Mouse (Mus musculus): ENCODE measurements around the gene Kbtbd13.

Gene Kbtbd13

DNA sequence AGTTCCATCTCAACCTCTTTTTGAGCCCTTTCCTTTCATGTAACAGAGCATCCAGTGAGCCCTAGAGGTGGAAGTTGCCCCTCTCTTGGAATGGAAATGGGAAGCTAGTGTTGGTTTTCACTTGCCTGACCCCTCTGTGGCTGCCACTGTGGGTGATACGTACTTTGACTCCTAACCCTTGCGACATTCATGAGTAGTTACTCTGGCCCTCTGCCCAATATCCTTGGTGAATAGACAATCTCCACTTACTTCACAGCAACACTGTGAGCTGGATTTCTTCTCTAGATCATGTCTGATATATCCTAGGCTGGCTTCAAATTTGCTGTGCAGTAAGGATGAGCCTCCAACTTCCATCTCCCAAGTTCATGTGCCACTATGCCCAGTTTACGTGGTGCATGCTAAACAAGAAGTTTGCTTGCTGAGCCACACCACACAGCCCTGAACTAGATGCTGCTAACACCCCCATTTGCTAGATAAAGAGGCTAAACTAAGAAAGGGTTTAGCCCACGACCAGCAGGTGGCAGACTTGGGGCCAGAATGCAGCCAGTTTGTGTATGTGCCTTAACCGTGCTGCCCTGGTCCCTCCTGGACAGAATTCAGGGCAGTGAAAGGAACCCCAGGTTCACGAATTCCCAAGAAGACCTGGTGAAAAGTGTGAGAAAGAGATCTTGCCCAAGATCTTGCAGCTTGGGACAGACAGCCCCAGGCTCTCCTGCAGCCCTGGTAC is 1.3 kb upstream of the Kbtbd13 start:
- DNase-seq = peak; percentile 95

DNA sequence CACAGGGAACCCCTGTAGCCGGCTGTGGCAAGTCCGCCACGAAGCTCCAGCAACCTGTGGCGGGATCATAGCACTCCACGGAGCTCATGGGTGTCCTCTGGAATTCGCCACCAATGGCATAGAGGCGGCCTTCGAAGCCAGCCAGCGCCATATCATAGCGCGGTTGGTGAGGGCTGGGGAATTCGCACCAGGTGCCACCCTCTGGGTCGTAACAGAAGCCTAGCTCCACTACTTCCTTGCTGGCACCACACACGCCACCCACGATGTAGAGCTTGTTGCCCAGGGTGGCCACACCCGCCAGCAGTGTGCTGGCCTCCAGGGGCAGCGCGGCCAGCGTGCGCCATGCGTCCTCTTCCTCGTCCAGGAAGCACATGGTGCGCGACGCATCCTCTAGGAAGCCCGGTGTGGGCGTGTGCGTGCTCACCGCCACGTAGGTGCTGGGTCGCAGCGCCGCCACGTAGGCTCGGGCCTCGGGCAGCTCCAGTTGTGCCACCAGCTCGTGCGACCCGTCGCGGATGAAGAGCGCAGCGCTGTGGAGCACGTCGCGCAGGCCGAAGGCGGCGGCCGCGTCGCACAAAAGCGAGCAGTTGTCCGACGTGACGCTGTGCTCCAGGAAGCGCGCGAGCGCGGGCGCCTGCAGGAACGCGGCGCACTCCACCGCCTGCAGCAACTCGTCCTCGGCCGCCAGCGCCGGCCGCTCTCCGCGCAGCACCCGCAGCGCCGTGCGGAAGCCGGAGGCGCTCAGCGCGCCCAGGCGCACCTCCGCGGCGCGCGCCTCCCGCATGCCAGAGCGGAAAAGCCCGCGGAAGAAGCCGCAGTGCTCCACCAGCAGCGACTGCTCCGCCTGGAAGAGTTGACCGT is 470 bp downstream of the Kbtbd13 start:
- DNase-seq = no peak

DNA sequence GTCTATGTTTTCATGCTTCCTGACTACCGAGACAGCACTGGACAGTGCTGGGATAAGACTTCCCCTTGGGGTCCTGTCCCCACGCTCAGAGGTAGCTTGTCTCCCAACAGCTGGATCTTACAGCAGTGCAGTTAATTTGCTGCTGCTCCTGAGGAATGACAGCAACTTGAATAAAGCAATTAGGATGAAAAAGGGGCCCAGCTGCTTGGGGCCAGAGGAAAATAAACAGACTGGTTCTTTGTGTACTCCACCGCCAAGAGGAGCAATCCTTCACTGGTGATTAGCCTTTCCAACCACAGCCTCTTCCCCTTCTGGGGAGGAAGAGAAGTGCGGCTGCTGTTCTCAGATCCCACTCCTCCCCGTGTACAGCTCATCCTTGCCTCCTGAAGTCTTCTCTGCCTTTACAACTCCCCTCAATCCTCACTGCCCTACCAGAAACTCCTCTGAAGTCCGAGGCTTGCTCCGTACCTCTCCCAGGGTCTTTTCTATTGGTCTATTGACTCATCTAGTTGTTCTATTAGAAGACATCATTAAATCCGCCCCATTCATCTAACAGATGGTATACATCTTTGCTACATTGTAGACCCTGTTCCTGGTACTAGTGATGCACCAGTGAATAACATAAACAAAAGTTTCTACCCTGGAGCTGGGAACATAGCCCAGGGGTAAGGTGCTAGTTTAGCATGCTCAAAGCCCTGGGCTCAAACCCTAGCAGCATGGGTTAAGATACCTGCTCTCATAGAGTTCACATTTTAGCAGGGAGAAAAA is 4.9 kb downstream of the Kbtbd13 start:
- DNase-seq = no peak

DNA sequence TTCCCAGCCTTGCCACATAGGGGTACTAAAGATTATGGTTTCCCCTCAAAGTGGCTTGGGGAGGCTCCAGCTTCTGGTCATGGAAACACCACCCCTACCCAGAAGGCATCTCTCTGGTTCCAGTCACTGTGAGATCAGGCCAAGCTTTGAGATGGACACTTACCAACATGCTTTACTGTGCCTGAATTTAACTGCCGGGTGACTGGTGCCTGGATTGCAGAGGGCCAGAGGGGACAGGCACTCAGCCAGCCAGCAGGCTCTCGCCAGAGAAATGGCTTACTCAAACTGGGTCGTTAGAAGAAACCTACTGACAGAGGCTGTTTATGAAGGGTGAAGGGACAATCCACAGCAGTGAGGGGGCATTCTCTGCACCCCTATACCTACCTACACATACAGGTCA is 7.2 kb downstream of the Kbtbd13 start:
- DNase-seq = no peak

DNA sequence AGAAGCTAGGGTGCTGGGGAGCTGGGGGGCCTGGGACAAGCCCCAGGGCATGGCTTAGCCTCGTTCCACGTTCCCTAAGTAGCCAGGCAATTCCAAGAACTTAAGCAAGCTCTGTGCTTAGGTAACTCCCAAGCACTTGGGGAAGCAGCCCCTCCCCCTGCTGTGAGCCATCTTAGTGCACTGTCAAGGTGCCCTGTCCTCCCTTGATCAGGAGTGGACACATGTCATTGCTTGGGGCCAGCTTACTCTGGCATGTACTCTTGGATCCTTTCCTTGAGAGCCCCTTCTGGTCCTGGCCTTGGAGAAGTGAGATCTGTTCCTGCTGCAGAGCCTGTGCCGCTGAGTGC is 8.7 kb downstream of the Kbtbd13 start:
- DNase-seq = no peak

DNA sequence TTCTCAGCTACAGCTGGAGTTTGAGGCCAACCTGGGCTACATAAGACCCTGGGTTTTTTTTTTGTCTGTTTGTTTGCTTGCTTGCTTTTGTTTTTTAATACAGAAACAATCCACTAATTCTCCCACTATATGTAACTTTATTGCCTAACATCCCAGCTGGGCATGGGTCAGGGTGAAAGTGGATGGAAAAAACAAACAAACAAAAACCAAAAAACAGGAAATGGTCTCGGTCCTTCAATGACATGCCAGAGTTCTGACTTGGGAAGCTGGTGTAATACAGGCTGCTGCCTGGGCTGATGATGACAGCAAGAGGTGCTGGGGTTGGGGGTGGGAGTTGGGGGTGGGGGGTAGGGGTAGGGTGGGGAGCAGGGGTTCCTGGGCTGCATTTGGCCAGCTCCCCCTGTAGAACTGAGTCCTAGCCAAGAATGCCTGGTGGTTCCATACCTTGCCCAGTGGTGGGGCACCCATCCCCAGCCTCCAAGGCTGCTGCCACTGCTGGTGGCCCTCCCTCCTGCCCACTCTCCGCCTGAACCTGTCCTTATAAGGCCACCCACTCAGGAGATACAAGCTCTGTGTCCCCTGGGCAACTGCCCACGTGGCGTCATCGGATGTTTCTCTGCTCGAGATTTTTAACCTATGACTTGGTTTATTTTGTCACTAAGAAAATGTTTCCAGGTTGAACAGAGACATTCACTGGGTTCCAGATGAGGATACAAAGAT is 9.3 kb downstream of the Kbtbd13 start:
- DNase-seq = no peak

DNA sequence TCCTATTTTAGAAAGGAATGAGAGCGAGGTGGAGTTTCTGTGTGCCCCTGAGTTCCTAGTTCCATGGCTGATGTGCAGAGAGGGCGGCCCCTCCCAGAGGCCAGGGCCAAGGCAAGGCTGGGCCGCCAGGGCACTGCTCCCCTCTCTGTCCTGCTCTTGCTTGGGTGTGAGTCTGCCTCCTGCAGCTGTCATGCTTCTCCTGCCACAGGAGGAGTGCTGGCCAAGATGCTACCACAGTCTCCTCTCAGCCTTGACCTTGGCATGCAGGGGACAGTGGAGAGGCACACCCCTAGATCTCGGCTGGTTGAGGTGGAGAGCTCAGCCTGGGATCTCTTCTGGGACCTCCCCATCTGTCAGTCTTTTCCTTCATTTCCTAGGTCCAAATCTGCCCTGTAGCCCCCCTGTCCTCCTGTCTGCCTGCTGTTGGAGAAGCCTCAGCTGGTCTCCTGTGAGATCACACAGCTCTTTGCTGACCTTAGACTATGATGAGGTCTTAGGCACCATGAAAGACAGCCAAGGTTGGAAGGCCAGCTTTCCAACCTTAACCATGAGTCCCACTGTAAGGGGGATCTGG is 10.3 kb downstream of the Kbtbd13 start:
- no peak for DNase-seq

DNA sequence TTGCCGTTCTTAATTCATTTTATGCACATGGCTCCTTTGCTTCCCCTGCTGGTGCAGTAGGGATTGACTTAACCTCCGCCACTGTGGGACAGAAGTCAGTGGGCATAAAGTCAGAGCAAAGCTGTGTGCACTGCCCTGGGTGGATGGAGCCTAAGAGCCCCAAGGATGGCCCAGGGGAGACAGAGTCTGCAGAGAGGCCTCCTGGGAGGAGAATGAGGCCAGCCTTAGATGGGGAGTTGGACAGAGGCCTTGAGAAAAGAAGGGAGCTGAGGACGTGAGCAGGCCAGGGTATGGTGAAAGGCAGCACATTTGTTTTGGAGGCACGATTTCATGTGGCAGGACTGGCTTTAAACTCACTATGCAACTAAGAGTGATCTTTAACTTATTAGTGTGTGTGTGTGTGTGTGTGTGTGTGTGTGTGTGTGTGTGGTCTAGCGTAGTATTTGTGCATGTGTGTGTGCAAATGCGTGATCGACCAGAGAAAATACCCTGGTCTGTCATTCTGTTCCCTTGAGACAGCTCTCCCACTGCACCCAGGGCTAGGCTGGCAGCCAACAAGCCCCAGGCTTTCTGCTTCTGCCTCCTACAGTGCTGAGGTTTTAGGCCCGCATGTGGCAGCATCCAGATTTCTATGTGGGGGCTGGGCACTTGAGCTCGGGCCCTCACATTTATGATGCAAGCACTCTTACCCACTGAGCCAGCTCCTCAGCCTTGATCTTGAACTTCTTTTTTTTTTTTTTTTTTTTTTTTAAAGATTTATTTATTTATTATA is 16.1 kb downstream of the Kbtbd13 start:
- peak; percentile 93 for DNase-seq

DNA sequence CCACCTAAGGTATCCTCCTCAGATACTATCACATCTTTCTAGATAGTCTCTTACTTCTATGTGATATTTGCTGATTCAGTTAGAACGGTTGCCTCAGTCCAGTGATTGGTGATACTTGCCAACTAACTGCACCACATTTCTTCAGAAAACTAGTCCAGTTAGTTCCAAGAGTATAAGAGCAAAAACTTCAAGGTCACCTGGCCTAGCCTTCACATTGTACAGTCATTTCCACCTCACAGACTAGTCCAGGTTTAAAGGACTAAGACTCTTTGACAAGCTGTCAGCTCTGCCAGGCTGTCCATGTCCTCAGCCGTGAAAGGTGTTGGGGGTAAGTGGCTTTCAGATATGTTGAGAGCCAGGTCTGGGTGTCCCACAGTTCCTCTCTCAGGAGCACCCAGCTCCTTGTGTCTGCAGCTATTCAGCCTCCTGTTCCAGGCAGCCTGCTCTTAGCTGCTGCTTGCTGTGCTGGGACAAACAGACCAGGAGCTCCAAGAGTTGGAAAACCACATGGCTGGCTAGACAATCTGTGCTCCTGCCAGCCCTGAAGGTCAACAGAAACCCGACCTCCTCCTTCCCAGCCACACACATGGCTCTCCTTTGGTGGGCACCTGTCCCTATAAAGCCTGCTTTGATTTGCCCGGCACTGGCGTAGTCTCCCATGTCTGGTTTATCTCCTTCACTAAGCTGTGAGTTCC is 16.8 kb downstream of the Kbtbd13 start:
- DNase-seq = peak; percentile 93

DNA sequence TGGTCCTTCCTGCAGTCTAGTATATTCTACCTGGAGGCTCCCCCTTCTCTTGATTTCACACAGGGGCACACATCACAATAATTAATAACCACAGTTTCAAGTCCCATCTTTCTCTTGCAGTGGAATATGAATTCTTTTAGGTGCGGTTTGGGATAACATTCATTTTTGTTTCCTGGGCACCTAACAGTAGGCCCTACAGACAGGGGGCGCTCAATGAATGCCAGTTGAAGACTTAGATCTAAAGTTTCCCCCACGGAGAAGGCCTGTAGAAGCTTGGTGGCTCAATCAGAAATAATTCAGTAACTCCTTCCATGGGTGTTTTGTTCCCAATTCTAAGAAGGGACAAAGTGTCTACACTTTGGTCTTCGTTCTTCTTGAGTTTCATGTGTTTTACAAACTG is 19.0 kb downstream of the Kbtbd13 start:
- peak; percentile 80 for DNase-seq

DNA sequence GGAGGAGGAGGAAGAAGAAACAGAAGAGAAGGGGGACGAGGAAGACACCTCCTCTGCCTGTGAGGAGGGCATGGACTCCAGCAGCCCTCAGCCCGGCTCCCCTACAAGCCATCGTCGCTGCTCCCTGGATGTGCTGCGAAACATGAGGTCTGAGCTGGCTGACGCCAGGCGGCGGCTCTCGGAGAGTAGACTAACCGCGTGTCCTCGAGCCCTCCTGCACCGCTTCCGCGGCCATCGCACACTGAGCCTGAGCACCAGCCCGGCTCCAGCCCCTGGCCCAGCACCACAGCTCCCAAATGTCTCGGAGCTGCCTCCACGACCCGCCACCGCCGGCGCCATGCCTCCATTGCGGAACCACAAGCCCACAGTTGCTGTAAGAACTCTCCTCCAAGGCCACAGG is 19.7 kb downstream of the Kbtbd13 start:
- DNase-seq = peak; percentile 86

DNA sequence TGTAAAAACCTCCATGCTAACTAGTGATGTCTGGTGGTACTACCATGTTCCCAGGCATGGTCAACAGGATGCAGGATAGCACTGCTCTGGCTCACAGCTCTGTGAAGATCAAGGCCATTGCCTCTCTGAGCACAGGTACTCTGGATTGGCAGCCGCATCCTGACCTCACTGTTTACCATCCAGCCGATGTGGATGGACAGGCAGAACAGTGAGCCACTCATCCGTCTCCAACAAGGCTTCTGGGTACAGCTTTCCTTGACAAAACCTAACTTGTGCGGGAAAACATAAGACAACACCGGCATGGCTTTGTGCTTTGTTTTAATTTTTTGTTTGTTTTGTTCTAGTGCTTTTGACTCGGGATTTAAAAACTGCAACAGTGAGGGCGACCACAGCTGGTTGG is 25.7 kb downstream of the Kbtbd13 start:
- peak; percentile 61 for DNase-seq

DNA sequence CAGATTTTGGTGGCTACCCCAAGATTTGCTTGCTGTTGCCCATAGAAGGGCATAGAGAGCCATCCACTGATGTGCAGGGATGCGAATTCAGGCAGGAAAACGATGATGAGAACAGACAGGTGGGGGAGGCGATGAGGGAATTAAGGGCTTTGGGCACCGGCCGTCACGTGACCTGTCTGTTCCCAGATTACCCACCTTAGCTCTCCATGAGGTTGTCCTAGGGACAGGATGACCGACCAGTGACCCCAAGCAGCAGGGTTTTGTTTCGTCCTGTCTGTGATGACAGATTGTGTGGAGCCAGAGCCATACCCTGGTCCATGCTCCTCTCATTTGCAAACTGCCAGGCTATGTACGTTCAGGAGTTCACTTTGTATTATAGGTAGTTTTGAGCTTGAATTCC is 27.8 kb downstream of the Kbtbd13 start:
- peak; percentile 64 for DNase-seq

DNA sequence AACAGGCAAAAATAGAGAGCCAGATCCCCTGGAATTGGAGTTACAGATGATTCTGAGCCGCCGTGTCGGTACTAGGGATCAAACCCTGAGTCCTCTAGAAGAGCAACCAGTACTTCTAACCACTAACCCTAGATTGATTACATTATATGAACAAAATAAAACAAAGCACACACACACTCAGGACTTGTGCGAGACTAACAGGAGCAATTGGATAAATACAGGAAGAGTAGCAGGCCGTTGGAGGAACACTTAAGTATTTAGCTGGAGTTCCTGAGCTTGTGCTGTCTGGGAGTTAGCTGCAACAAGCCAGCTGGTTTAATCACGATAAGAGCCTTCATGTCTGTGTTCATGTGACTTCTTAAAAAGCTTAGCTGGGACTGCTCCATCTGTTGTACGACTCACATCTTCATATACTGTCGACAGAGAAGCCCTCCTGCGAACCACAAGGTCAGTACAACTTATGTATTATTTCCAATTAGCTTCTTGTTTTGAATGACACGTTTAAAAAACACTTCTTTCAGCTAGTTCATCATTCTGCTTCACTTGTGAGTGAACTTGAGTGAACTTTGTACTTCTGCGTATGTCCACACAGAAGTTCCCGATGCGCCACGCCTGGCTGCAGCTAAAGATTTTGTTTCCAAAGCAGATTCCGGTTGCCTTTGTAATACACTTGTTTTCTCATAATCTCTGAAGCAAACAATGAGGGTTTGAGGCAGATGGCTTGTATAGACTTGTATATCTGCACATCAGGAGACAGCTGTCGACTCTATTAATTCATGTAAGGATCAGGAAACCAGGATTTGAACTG is 30.6 kb downstream of the Kbtbd13 start, which contains the start of gene Ubap1l:
Ubap1l (plus strand) TSS at position 401 of the 808 bp plus-strand sequence.
- DNase-seq = peak; percentile 83

DNA sequence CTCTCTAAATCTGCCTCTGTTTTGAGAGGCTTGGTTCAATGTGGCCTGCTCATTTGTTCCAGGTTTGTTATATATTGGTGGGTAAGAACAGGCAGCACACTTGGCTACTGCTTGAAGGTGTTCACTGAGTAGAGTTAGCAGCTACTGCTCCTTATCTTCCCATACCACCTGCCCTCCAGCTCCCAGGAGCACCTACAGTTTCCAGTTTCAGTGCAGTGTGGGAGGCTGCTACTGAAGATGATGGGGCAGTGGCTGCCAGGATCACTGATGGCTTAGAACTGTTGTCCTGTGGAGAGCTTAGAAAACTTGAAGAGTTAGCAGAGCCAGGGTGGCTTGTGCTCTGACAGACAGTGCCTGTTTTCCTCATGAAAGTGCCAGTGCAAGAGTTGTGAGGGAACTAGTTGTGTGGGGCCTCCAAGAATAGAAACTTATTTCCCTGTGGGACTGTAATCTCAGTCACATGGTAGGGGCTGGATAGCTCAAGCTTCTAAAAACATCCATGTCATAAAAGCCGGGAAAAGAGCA is 32.4 kb downstream of the Kbtbd13 start:
- DNase-seq = peak; percentile 91

DNA sequence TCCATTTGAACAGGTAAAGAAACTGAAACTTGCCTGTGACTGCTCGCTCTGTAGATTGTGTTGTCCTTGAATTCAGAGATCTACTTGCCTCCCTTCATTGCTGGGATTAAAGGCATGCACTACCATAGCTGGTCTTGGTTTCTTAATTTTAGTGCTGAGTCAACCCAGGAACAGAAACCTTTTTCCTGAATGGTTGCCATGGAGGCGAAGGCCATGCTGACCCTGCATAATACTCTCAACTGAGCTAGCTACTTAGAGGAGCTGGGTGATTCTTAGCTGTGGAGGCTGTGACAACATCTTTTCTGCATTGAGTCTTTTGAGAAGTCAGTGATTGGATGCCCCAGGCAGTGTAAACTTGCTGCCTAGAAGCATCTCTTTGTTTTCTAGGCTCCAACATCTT is 34.5 kb downstream of the Kbtbd13 start:
- peak; percentile 79 for DNase-seq

DNA sequence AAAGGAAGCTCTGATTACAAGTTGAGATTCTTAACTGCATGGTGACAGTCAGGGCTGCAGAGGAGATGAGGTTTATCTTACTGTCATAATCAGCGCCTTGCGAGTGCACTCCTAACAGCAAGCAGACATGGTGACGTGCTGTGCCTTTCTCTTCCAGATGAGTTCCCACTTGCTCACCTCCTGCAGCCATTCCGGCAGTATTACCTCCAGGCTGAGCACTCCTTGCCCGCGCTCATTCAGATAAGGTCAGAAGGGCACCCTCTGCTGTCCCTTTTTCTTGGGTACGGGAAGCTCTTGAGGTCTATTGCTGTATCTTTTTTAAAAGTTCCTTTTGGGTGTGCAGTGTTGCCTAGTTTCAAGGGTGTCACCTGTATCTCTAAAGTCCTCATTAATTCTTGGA is 34.9 kb downstream of the Kbtbd13 start:
- peak; percentile 81 for DNase-seq

DNA sequence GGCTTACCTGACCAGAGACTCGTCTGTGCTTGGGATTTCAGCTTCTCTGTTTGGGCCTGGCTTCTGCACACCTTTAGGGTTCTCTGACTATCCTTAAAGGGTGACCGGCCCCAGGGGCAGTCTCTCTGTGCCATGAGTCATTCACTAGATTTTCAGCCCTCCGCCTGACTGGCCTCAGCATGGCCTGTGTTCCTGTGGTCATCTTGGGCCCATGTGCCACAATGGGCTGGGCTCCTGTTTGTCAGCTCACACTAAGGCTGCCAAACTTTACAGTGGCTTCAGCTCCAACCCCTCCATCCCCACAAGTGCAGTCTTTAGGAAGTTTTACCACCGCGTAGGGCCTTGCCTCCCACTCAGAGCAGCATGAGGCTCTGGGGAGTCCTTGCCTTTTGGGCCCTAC is 38.2 kb downstream of the Kbtbd13 start:
- DNase-seq = peak; percentile 85

DNA sequence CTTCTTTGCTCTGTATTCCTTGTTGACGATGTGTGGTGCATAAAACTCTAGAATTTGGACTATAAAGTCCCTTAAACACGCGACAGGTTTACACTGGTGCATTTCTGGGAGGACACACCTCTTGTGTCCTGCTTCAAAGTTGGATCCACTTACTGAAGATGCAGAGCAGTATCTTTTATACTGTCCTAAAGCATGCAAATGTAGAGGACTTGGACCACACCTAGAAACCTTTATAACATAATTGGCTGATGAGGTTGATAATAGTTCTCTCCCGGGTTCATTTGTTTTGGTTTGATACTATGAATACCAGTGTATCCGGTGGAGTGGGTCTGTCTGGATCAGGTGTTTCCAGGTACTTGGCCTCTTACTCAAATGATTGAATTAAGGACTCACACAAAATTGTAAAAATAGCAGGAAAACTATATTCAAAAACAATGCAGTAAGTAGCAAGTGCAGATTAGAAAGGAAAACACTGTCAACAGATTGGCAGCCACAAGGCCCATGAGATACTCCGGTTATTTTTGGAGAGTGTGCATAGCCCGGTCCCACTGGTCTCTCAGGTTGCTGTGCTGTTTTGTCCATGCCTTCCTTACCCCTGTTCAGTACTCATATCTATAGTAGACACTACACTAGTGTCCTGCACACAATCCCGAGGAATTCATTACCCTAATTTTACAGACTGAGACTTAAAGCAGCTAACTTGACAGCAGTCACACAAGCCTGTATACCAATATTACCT is 44.2 kb downstream of the Kbtbd13 start:
- DNase-seq = peak; percentile 78
